Mouse (Mus musculus): Measurements from ENCODE around the gene Pigr. TPM values are rescaled to one million over a fixed set of nuclear protein-coding genes. Genes with fewer than 3 reads are reported as not detected.
A peak's percentile ranks its signal among the peaks of the same experiment; 100 is the strongest.

The Pigr gene
- total RNA-seq, 2 experiments from 2014 or later: not detected

- intact Hi-C loops (cut with DNase I): no loop called here
- DNase-seq: no peak
Observed at GRCm38 (mm10) chr1:130828656-130829055, 2.2 kb downstream of the Pigr start.

DNA sequence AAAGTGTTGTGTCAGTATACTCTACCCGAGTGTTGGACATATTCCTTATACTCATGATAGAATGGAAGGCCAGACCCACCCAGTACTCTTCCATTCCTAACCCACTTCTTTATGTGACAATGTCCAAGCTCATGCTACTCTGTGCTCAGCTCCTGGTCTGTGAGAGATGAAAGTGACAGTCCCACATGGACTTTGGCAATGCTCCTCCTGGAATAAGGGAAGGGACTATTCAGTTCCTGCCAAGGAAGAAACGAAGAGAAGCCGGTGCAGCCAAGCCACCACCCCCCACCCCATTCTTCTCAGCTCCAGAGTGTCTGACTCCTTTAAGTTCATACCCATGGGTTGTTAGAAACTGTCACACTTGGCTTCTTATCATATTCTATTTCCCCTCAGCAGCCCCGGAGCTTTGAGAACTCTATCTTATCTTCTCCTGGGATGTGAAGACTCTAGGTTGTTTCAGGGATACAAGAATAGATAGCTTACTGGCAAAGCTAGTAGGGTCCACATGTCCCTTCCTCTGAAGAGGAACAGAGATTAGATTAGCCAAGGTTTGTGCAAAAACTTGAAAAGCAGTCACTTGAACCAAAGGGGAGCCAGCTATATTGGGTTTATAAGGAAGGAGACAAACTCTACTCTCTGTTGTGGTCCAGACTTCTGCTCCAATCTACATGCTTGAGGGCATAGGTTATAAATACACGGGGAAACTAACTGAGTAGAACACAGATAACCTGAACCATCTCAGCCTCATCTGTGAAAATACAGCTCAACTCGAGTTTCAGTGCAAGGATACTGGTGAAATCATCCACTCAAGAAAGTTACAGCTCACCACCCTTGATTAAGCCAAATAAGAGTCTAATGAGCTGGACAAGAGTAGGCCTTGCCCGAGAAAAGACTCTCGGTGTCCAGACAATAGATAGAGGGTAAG, 3.7 kb downstream of the Pigr start:
- DNase-seq: peak; percentile 6
- intact Hi-C loops (cut with DNase I): no loop called here

GRCm38 (mm10) chr1:130832230-130833149, 6.0 kb downstream of the Pigr start:
- intact Hi-C loops (cut with DNase I): no loop called here

DNA sequence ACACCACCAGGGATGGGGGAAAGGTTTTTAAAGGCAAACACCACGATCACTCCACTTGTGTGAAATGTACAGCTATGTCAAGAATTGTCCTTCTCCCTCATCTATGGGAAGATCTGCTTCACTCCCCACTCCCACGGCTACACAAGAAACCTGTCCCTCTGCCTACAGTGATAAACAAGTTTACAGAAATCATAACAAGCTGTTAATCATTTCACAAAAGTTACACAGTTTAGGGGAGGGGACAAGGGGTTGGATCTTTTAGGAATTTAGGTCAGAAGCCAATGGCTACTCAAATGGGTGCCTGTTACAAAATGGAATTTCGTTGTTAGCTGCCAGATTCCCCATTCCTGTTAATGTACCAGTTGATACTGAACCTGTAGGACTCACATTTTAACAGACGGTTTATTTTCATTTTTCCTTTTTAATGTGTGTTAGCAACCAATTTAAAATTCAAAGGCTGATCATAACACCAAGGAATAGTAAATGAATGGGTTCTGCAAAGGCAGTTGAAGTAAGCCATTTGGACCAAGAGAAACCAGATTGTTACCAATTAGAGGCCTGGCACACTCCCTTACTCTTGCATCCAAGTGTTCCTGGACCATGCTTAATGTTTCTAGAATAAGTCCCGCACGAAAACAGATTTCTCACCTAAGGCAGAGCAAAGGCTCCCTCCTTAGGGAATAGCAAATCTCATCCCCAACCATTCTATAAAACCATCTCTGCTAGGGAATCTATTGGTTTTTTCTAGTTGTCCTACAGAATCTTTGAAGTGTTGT, 8.9 kb downstream of the Pigr start:
- intact Hi-C loops (cut with DNase I): no loop called here
- DNase-seq: no peak

More at GRCm38 (mm10) chr1:130832230-130833149, 6.0 kb downstream of the Pigr start:
- DNase-seq: no peak

DNA sequence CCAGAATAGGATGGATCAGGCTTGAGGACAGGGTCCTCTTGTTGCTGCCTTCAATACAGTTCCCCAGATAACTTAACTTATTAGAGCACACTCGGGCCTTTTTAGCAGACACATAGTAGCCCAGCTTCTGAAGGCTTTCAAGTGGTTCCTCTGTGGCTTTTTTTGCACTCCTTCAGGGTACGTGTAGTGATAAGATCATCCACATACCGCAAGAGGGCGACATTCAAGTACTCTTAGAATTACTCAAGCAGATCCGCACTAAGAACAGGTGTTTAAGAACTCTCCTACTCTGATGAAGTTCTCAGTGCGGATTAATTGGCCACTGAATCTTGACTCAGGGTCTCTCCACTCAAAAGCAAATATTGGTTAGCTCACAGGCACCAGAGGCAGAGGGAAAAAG, 11.8 kb downstream of the Pigr start:
- intact Hi-C loops (cut with DNase I): no loop called here
- no peak for DNase-seq

DNA sequence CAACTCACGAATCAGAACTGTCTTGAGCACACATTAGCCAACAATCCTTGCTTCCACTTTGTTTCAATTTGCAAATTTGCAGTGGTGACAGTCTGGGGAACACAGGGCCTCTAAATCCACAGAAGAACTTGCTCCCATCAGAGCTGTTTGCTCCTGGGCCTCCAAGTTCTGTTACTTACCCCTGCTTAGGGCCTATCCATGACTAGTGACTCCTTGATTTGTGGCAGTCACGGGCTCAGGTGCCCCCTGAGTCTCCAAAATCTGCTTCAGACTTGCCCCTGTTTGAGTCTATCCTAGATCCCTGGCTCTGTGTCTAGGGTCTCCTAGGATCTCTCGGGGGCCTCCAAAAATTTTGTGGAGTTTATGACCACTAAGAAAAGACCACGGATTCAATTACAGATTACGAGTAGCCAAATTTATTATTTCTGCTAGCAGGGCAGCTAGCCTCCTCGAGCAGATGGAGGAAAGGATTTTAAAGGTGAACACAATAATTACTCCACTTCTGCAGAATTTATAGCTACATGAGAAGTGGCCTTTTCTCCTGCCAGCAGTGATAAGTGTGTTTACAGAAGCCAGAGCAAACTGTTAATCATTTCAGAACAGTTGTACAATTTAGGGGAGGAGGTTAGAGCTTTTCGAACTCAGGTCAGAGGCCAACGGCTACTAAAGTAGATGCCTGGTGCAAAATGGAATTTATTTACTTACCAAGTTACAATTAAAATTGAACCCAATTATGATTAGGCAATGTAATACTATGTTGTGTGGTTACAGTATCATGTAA, 14.3 kb downstream of the Pigr start:
- no peak for DNase-seq
- intact Hi-C loops (cut with DNase I): no loop called here

GRCm38 (mm10) chr1:130841621-130842020, 15.1 kb downstream of the Pigr start:
- intact Hi-C loops (cut with DNase I): no loop called here
- DNase-seq: no peak

DNA sequence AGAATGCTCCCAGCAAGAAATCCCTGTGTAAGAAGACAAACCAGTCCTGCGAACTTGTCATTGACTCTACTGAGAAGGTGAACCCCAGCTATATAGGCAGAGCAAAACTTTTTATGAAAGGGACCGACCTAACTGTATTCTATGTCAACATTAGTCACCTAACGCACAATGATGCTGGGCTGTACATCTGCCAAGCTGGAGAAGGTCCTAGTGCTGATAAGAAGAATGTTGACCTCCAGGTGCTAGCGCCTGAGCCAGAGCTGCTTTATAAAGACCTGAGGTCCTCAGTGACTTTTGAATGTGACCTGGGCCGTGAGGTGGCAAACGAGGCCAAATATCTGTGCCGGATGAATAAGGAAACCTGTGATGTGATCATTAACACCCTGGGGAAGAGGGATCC, 18.0 kb downstream of the Pigr start:
- no peak for DNase-seq
- intact Hi-C loops (cut with DNase I): no loop called here

- intact Hi-C loops (cut with DNase I): no loop called here
- DNase-seq: no peak
Observed at GRCm38 (mm10) chr1:130849530-130850214, 23.2 kb downstream of the Pigr start.

GRCm38 (mm10) chr1:130850405-130850804, 23.9 kb downstream of the Pigr start:
- intact Hi-C loops (cut with DNase I): no loop called here

DNA sequence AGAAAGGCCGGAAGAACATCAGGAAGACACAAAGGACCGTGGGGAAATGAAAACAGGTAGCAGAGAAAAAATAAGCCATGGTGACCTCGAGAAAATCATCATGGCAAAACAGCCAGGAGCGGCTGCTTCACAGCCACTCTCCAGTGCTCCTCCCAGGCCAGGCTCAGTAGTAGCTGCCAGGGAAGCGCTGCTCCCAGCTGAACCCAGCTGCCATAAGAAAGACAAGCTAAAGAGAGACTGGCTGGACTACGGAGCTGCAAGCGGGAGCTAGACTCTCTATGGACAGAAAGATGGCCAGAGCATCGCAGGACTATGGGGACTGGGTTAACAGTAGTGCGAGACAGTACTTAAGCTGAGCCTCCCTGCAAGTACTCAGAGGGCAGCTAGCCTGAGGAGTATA, 28.3 kb downstream of the Pigr start:
- intact Hi-C loops (cut with DNase I): no loop called here
- DNase-seq: no peak

More at GRCm38 (mm10) chr1:130850405-130850804, 23.9 kb downstream of the Pigr start:
- DNase-seq: no peak

- DNase-seq: no peak
- intact Hi-C loops (cut with DNase I): no loop called here
Observed at GRCm38 (mm10) chr1:130855723-130856122, 29.2 kb downstream of the Pigr start.

- intact Hi-C loops (cut with DNase I): no loop called here
Observed at GRCm38 (mm10) chr1:130857456-130857855, 31.0 kb downstream of the Pigr start.

GRCm38 (mm10) chr1:130864238-130864637, 37.8 kb downstream of the Pigr start:
- no peak for DNase-seq
- intact Hi-C loops (cut with DNase I): no loop called here

More at GRCm38 (mm10) chr1:130857456-130857855, 31.0 kb downstream of the Pigr start:
- DNase-seq: no peak

GRCm38 (mm10) chr1:130864741-130865140, 38.3 kb downstream of the Pigr start:
- DNase-seq: no peak
- intact Hi-C loops (cut with DNase I): no loop called here

DNA sequence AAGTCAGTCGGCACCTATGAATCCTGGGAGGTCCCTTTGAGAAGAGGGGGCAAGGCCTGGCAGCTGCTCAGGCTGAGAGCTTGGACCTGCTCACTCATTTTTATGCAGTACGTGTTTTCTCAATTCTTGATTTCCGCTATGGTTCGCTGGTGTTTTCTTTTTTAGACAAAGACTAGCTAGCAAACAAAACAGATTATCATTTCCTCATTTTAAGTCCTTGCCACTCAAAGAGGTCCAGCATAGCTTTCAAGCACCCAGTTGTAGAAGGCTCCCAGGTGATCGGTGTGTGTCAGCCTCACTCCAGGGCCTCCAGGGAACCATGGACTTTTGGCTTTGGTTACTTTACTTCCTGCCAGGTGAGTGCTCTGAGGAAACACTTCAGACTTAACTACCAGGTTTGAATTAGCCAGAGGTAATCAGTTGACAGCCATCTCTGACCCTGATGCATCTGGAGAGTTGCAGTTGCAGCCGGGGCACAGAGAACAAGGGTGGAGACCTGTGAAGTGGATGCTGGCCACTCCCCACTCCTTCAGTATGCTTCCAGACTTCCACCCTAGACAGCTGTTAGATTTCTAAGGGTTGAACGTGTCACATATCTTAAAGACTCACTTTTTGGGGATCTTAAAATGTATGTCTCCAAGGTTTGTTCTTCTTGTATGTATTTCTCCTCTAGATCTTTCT, 39.2 kb downstream of the Pigr start, which contains the start of gene Fcmr:
Gene Fcmr, plus strand, starts transcription at position 129 of the 681 bp plus-strand sequence.
- no peak for DNase-seq
- intact Hi-C loops (cut with DNase I): no loop called here

GRCm38 (mm10) chr1:130872912-130873311, 46.4 kb downstream of the Pigr start:
- intact Hi-C loops (cut with DNase I): loop anchor here (5.0 to 10.0 kb wide), 3 partner anchors 102 to 399 kb away; partner anchors contain the start of gene Dyrk3
- DNase-seq: no peak

- peak; percentile 40 for DNase-seq
- intact Hi-C loops (cut with DNase I): loop anchor here (10.0 kb wide), 2 partner anchors 100 to 260 kb away; partner anchors contain the start of gene Dyrk3
Observed at GRCm38 (mm10) chr1:130875139-130875538, 48.7 kb downstream of the Pigr start.

All from left cerebral cortex, postnatal 4 days (tissue).